Mouse (Mus musculus) ovary, postnatal 14 days (tissue): Measurements from ENCODE around the gene Nectin3.
"Not testable (repeated sequence)": the region's sequence is repeated elsewhere in the genome, so short reads cannot be mapped to it uniquely, and the experiment has no call there.

ENCODE experiments used
- DNase-seq: peaks from one replicate; pipeline ENCODE4 v3.0.0; 2022; ENCODE audit warnings: low spot score

Gene Nectin3

GRCm38 (mm10) chr16:46416177-46416576 is 82.1 kb downstream of the Nectin3 start:
- DNase-seq: no peak

- DNase-seq: no peak
Observed at GRCm38 (mm10) chr16:46410739-46411057, 87.6 kb downstream of the Nectin3 start.

- no peak for DNase-seq
Observed at GRCm38 (mm10) chr16:46410053-46410738, 88.1 kb downstream of the Nectin3 start.

GRCm38 (mm10) chr16:46407997-46408396 is 90.3 kb downstream of the Nectin3 start:
- DNase-seq: no peak

- DNase-seq: no peak
Observed at GRCm38 (mm10) chr16:46406844-46407639, 91.3 kb downstream of the Nectin3 start.

- no peak for DNase-seq
Observed at GRCm38 (mm10) chr16:46397945-46398344, 100.4 kb downstream of the Nectin3 start.

- DNase-seq: no peak
Observed at GRCm38 (mm10) chr16:46389415-46390033, 108.8 kb downstream of the Nectin3 start.

- no peak for DNase-seq
Observed at GRCm38 (mm10) chr16:46388527-46389414, 109.6 kb downstream of the Nectin3 start.

- DNase-seq: no peak
Observed at GRCm38 (mm10) chr16:46384279-46384678, 114.0 kb downstream of the Nectin3 start.

- no peak for DNase-seq
Observed at GRCm38 (mm10) chr16:46383344-46383743, 115.0 kb downstream of the Nectin3 start.

GRCm38 (mm10) chr16:46376575-46376974 is 121.8 kb downstream of the Nectin3 start:
- DNase-seq: no peak

- DNase-seq: no peak
Observed at GRCm38 (mm10) chr16:46362022-46362421, 136.3 kb downstream of the Nectin3 start.

GRCm38 (mm10) chr16:46357658-46358057 is 140.7 kb downstream of the Nectin3 start:
- not testable (repeated sequence) for DNase-seq

GRCm38 (mm10) chr16:46356663-46357062 is 141.7 kb downstream of the Nectin3 start:
- DNase-seq: no peak
